Mouse (Mus musculus) lung, postnatal 0 days (tissue): Measurements from ENCODE around the gene Tmem132a.

ENCODE experiments used
- CTCF ChIP-seq: IDR thresholded peaks from 2 replicates; pipeline ENCODE4 v1.5.1; 2016; ENCODE audit warnings: antibody characterized with exemption, mild to moderate bottlenecking
- EP300 ChIP-seq: IDR thresholded peaks from 2 replicates; pipeline ENCODE4 v1.6.1; 2016; ENCODE audit warnings: antibody characterized with exemption, mild to moderate bottlenecking, control low read depth

- no peak for TF ChIP-seq CTCF
- TF ChIP-seq EP300, result no peak
Measured at GRCm38 (mm10) chr19:10845454-10845853, 24.3 kb downstream of the Tmem132a start.
